Mouse (Mus musculus): ENCODE measurements around the gene Adam10.

The Adam10 gene

DNA sequence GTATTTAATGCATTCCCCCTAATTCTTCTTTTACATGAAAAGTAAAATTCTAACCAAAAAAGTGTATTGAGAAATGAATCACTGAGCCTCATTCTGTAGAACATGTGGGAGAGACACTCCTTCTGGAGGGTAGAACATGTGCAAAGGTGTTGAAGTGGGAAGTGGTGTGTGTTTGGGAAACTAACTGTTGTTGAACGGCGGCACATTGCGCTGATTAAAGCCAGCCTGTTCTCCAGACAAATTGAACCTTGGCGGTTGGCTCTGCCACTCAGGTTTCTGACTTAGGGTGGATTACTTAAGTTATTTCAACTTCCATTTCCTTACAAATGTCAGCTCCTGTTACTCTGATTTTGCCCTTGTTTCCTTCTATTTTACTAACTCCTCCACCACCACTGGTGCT lies 5.1 kb upstream of the Adam10 start:
- DNase-seq (ENCODE audit: low spot score in 2 of 2): no peak

GRCm38 (mm10) chr9:70675117-70675516 lies 3.7 kb upstream of the Adam10 start:
- DNase-seq (ENCODE audit: low spot score in 2 of 2): no peak

DNA sequence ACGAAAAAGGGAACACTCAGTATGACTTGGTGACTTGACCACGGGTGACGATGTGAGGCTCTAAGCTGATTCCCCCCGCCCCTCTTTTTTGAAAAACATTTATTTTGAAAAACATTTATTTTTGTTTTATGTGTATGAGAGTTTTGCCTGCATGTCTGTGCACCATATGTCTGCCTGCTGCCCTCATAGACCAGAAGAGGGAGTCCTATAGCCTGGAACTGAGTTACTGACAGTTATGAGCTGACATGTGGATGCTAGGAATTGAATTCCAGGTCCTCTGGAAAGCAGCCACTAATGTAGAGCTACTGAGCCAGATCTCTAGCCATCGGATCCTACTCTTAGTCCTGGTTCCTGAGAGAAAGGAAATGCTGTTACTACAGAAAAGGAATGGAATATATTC lies 2.8 kb upstream of the Adam10 start:
- DNase-seq (ENCODE audit: low spot score in 2 of 2): no peak

GRCm38 (mm10) chr9:70679132-70680091 lies 615 bp downstream of the Adam10 start:
- DNase-seq (ENCODE audit: low spot score in 2 of 2): peak; percentile 35 to 38

DNA sequence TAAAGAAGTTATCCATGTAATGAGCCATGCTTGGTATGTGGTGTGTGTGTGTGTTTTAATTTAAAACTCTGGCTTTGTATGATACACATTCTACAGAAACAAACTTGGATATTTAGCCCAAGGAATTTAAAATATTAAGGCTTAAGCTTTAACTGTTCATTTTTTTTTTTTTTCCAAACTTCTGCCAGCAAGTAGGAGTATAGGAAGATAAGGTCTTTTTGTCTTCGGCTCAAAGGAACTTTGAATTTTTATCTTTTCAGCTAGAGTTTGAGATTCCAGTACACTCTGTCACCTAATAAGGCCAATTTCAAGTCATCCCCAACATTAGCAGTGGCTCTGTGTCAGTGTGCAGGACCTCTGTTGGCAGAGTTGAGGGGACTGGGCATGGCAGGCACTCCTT lies 3.4 kb downstream of the Adam10 start:
- no peak for DNase-seq (ENCODE audit: low spot score in 2 of 2)

DNA sequence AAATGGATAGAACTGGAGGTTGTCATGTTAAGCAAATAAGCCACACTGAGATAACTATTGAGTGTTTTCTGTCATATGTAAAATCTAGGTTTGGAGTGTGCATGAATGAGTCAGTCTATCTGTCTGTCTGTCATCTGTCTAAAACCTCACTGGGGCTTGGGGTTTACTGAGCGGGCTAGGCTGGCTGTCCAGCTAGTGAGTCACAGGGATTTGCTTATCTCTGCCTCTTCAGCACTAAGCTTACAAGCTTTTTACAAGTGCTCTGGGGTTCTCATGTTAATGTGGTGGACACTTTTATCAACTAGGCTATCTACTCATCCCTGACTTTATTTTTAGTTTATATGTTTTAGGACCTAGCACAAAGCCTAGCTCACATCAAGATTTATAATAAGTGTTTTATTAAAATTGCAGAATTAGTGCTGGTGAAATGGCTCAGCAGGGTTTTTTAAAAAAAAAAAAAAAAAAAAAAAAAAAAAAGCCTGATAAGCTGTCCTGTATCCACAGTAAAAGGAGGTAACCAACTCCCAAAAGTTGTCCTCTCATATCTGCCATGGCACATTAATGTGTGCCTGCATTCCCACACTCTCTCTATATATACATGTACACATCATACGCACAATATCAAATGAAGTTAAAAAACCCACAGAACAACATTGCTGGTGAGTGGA lies 9.6 kb downstream of the Adam10 start:
- no peak for DNase-seq (ENCODE audit: low spot score in 2 of 2)

- no peak for DNase-seq (ENCODE audit: low spot score in 2 of 2)
These were observed 11.1 kb downstream of the Adam10 start for GRCm38 (mm10) chr9:70689926-70690325.

DNA sequence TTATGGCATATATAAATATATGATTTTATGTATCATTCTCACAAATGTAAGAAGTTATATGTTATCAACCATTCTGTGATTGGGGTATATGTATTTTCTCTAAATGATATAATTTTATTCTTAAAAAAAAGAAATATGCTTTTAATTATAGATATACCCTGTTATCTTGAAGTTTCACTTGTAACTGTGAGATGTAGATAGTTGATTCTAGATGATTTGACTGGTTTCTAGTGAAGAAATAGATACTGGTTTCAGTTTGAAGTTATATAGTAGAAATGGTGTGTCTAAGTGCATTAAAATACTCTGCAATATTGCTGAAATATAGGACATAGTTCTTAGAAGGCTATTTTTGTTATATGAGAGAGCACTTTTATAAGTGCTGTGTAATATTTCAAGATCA lies 11.8 kb downstream of the Adam10 start:
- DNase-seq (ENCODE audit: low spot score in 2 of 2): no peak

DNA sequence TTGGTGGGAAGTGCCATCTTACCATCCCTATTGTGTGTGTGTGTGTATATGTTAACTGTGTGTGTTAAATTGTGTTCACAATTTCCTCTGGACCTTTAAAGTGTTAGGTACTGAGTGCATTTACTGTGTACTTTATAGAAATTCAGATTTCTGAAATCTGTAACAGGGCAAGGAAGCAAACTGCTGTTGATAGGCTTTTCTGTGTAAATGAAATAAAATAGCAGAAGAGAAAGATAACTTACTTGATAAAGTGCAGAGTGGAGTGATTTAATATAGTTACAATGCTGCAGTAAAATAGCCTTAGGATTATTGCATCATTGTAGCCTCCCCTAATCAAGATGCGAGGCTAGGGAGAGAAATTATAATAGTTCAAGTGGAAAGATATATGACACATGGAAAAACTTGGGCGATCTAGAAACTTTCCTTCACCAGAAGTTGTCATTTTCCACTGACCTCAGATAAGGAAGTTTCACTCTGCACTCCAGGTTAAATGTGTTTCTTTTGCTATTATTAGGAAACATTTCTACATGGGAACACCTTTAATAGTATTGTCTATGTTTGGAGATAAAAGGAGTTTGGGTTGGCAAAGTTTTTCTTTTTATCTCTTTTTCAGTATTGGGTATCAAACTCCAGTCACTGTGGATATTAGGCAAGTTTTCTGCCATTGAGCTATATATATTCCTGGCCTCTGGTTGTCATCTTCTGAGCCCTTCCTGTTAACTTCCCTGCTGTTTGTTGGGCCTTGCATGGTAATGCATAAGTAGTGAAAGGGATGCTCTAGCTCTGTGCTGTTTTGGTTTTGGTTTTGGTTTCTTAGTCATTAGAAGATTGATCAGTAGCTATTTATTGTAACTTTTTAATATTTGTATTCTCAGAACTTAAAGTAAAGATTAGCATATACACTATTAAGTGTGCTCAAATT lies 13.2 kb downstream of the Adam10 start:
- DNase-seq (ENCODE audit: low spot score in 2 of 2): no peak

GRCm38 (mm10) chr9:70695723-70696122 lies 16.9 kb downstream of the Adam10 start:
- no peak for DNase-seq (ENCODE audit: low spot score in 2 of 2)

DNA sequence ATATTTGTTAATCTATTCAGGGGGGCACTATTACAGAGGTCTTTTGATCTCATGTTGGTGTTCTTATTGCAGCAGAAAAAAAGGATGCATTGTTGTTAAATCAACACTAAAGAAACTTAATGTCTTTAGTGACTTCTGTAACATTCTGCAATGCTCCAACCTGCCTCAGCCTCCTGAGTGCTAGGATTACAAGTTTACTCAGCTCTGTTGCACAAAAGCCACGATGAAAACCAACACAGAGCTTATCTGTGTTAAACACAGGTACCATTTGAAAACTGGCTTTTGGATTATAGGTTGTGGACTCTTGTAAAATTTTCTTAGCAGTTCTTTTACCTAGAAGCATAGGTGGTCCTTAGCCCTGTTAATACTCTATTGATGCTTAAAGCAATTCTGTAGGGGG lies 19.3 kb downstream of the Adam10 start:
- DNase-seq (ENCODE audit: low spot score in 2 of 2): no peak

GRCm38 (mm10) chr9:70703597-70704203 lies 24.9 kb downstream of the Adam10 start:
- DNase-seq (ENCODE audit: low spot score in 2 of 2): no peak

DNA sequence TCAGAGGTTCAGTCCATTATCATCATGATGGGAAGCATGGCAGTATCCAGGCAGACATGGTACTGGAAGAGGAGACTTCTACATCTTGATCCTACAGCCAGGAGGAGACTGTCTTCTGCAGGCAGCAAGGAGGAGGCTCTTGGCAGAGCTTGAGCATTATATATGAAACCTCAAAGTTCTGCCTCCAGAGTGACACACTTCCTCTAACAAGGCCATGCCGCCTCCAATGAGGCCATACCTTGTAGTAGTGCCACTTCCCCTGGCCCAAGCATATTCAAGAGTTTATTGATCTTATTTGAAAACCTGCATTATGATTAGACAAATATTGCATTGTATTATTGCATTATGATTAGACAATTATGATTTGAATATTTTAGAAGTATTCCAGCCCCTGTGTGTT lies 27.6 kb downstream of the Adam10 start:
- no peak for DNase-seq (ENCODE audit: low spot score in 2 of 2)

GRCm38 (mm10) chr9:70729544-70729943 lies 50.7 kb downstream of the Adam10 start:
- DNase-seq (ENCODE audit: low spot score in 2 of 2): no peak

GRCm38 (mm10) chr9:70731079-70731478 lies 52.3 kb downstream of the Adam10 start:
- no peak for DNase-seq (ENCODE audit: low spot score in 2 of 2)

GRCm38 (mm10) chr9:70733208-70733607 lies 54.4 kb downstream of the Adam10 start:
- DNase-seq (ENCODE audit: low spot score in 2 of 2): no peak

- no peak for DNase-seq (ENCODE audit: low spot score in 2 of 2)
These were observed 61.2 kb downstream of the Adam10 start for GRCm38 (mm10) chr9:70739998-70740397.

DNA sequence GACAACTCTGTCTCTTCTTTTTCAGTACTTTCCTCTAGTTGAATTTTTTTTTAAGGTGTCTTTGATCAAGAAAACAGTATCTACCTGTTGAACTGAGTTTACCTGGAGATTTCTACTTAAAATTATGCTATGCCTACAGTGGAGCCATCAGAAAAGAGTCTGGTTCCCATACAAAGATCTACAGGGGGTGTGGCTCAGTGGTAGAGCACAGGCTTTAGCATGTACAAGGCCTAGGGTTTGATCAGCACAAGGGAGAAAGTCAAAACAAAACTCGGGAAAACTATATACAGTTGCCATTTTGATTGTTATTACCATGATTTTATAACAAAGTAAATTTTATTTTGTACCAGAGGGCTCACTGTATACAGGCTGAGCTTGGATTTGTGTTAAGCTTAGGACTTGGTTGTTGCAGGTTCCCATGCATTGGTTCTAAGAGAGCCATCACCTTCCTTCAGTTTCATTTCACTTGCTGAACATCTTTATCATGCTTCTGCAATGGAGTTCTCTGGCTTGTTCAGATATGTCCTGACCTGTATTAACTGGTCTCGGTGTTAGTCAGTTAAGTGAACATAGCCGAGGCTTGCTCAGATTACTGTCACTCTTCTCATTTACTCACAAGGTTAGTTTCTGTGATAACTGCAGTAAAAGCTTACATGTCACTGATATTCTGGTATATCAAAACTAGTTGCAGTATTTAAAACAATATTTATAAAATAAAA lies 72.9 kb downstream of the Adam10 start:
- DNase-seq (ENCODE audit: low spot score in 2 of 2): no peak

DNA sequence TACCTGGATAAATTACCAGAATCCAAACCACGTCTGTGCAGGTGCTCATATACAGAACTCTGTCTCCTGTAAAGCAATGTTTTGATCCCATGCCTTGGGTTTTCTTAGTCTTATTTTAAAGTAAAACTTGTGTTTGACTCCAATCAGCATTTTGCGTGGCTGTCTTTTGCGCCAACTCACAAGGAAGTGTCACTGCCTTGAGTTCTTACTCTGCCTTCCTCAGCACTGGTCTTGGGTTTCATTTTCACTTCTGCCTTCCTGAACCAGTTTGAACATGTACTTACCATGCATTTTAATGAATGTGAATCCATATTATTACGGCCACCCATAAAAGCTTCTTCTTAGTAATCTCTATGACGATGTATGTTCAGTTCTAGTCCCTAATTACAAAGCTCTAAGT lies 82.2 kb downstream of the Adam10 start:
- peak; percentile 5 to 15 for DNase-seq (ENCODE audit: low spot score in 2 of 2)

GRCm38 (mm10) chr9:70775517-70775916 lies 96.7 kb downstream of the Adam10 start:
- no peak for DNase-seq (ENCODE audit: low spot score in 2 of 2)

DNA sequence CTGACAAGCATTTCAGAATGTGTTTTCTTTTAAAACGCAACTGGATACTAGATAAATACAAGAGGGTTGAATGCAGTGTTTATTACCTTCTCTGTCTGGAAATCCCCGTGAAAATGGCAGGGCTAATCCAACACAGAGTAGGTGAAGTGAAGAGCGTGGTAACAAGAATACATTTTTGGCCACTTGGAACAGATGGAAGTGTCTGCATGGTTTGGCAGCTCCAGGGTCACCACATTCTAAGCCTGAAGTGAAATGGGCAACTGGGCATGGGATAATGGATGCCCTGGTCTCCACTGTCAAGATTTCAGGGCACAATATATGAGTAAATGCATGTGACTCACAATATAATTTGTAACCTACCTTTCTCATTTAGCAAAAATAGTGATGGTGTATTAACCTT lies 103.4 kb downstream of the Adam10 start:
- no peak for DNase-seq (ENCODE audit: low spot score in 2 of 2)

Data from heart, adult 9 months (tissue).